Mouse (Mus musculus) megakaryocyte, adult 5-6 weeks (primary cell): Measurements from ENCODE around the gene BC030867. TPM values are rescaled to one million over a fixed set of nuclear protein-coding genes. Genes with fewer than 3 reads are reported as not detected.

Experiments
- ATAC-seq: 2 replicates; pipeline ENCODE4 v1.8.0; 2016; ENCODE audit warnings: mild to moderate bottlenecking, inconsistent platforms; ENCODE audit not compliant: poor library complexity, severe bottlenecking
- total RNA-seq, 2 experiments: library from RNA; stranded (forward) in 1 of 2; stranded (reverse) in 1 of 2; fragments of 153-499, 151-499 nt in 1 of 2; fragments of 221-1000, 200-1000 nt in 1 of 2; gene quantifications; 2 replicates each; pipeline versions ENCODE4 v1.2.3 to v1.2.4; 2015 to 2017

Gene BC030867
- total RNA-seq, 2 experiments from 2014 or later = 5.0 to 8.7 TPM

DNA sequence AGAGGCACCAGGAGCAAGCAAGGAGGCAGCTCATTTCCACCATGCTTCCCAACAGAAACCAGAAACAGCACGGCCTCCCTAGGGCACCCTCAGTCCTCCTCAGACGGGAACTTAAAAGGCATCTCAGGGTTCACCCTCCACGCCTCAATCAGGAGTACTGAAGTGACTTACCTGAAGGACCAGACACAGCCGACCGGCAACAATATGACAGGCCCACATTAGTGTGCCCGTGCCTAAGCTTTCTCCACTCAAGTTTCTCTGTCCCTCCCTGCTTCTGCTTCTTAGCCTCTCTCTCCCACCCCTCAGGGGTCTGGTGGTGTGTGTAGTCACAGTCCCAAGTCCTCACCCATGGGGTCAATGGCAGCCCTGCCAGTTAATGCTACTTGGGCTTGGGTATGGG lies 63.9 kb downstream of the BC030867 start:
- ATAC-seq = no peak

DNA sequence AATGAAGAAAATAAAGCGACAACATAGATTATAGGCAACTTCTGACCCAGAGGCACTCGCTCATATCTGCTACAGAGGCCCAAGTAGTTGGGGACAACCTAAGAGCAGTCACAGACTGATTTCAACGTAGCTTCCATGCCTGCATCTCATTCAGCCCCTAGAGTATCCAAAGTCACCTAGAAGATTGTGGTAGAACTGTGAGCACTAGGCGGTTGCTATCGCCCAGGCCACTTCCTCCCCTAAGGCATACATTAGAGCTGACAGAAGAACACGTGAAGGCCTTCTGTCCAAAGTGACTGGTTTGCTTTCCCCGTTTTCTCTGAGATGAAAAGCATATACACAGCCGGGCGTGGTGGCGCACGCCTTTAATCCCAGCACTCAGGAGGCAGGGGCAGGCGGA lies 65.6 kb downstream of the BC030867 start:
- ATAC-seq = no peak

Other genes with a start within 250 kb of the BC030867 start
- gene Mpp3, start 220.4 kb upstream of the BC030867 start, total RNA-seq (2015) = not detected in 2 replicates
- gene Mpp3, start 220.4 kb upstream of the BC030867 start, total RNA-seq (2017) = not detected in 2 replicates
- 56.1 and 63.1 TPM in 2 replicates for gene Cd300lg, start 207.4 kb upstream of the BC030867 start, total RNA-seq (2015)
- gene Cd300lg, start 207.4 kb upstream of the BC030867 start, total RNA-seq (2017) = 37.9 and 40.4 TPM in 2 replicates
- gene Mpp2, start 160.4 kb upstream of the BC030867 start, total RNA-seq (2015) = 0.02 and 0.57 TPM in 2 replicates
- 0.11 TPM in 1 of 2 replicates, not detected in the other for gene Mpp2, start 160.4 kb upstream of the BC030867 start, total RNA-seq (2017)
- not detected in 2 replicates for gene Ppy, start 147.6 kb upstream of the BC030867 start, total RNA-seq (2015)
- gene Ppy, start 147.6 kb upstream of the BC030867 start, total RNA-seq (2017) = not detected in 2 replicates
- not detected in 2 replicates for gene Pyy, start 141.1 kb upstream of the BC030867 start, total RNA-seq (2015)
- gene Pyy, start 141.1 kb upstream of the BC030867 start, total RNA-seq (2017) = not detected in 2 replicates
- gene Nags, start 103.4 kb upstream of the BC030867 start, total RNA-seq (2015) = not detected in 2 replicates
- gene Nags, start 103.4 kb upstream of the BC030867 start, total RNA-seq (2017) = not detected in 2 replicates
- 7.9 and 8.4 TPM in 2 replicates for gene Tmem101, start 92.5 kb upstream of the BC030867 start, total RNA-seq (2015)
- gene Tmem101, start 92.5 kb upstream of the BC030867 start, total RNA-seq (2017) = 12.5 and 16.3 TPM in 2 replicates
- 81.3 and 83.9 TPM in 2 replicates for gene Lsm12, start 63.6 kb upstream of the BC030867 start, total RNA-seq (2015)
- 43.0 and 46.5 TPM in 2 replicates for gene Lsm12, start 63.6 kb upstream of the BC030867 start, total RNA-seq (2017)
- 23.4 and 23.8 TPM in 2 replicates for gene G6pc3, start 59.3 kb upstream of the BC030867 start, total RNA-seq (2015)
- gene G6pc3, start 59.3 kb upstream of the BC030867 start, total RNA-seq (2017) = 14.7 and 19.1 TPM in 2 replicates
- gene Hdac5, start 18.7 kb upstream of the BC030867 start, total RNA-seq (2015) = 35.0 and 47.6 TPM in 2 replicates
- 36.2 and 36.5 TPM in 2 replicates for gene Hdac5, start 18.7 kb upstream of the BC030867 start, total RNA-seq (2017)
- 0.04 TPM in 1 of 2 replicates, not detected in the other for gene Asb16, start 19.9 kb downstream of the BC030867 start, total RNA-seq (2015)
- gene Asb16, start 19.9 kb downstream of the BC030867 start, total RNA-seq (2017) = not detected in 2 replicates
- gene Tmub2, start 36.0 kb downstream of the BC030867 start, total RNA-seq (2015) = 20.8 and 22.0 TPM in 2 replicates
- 27.0 and 27.5 TPM in 2 replicates for gene Tmub2, start 36.0 kb downstream of the BC030867 start, total RNA-seq (2017)
- 24.9 and 26.9 TPM in 2 replicates for gene Atxn7l3, start 47.7 kb downstream of the BC030867 start, total RNA-seq (2015)
- 25.5 and 25.7 TPM in 2 replicates for gene Atxn7l3, start 47.7 kb downstream of the BC030867 start, total RNA-seq (2017)
- 19.6 and 22.4 TPM in 2 replicates for gene Ubtf, start 70.9 kb downstream of the BC030867 start, total RNA-seq (2015)
- gene Ubtf, start 70.9 kb downstream of the BC030867 start, total RNA-seq (2017) = 82.8 and 90.2 TPM in 2 replicates
- gene Slc4a1, start 117.3 kb downstream of the BC030867 start, total RNA-seq (2015) = 3.3 and 8.2 TPM in 2 replicates
- gene Slc4a1, start 117.3 kb downstream of the BC030867 start, total RNA-seq (2017) = 3.3 and 7.2 TPM in 2 replicates
- gene Rundc3a, start 144.5 kb downstream of the BC030867 start, total RNA-seq (2015) = not detected in 2 replicates
- not detected in 2 replicates for gene Rundc3a, start 144.5 kb downstream of the BC030867 start, total RNA-seq (2017)
- gene Slc25a39, start 159.1 kb downstream of the BC030867 start, total RNA-seq (2015) = 41.5 and 47.5 TPM in 2 replicates
- gene Slc25a39, start 159.1 kb downstream of the BC030867 start, total RNA-seq (2017) = 20.5 and 22.8 TPM in 2 replicates
- gene Grn, start 181.4 kb downstream of the BC030867 start, total RNA-seq (2015) = 509 and 566 TPM in 2 replicates
- 201 and 225 TPM in 2 replicates for gene Grn, start 181.4 kb downstream of the BC030867 start, total RNA-seq (2017)
- 0.09 TPM in 1 of 2 replicates, not detected in the other for gene Fam171a2, start 198.8 kb downstream of the BC030867 start, total RNA-seq (2015)
- not detected in 2 replicates for gene Fam171a2, start 198.8 kb downstream of the BC030867 start, total RNA-seq (2017)
- gene Itga2b, start 221.2 kb downstream of the BC030867 start, total RNA-seq (2015) = 13.2 and 16.0 TPM in 2 replicates
- gene Itga2b, start 221.2 kb downstream of the BC030867 start, total RNA-seq (2017) = 13.2 and 17.9 TPM in 2 replicates